In the genomic region with DNA sequence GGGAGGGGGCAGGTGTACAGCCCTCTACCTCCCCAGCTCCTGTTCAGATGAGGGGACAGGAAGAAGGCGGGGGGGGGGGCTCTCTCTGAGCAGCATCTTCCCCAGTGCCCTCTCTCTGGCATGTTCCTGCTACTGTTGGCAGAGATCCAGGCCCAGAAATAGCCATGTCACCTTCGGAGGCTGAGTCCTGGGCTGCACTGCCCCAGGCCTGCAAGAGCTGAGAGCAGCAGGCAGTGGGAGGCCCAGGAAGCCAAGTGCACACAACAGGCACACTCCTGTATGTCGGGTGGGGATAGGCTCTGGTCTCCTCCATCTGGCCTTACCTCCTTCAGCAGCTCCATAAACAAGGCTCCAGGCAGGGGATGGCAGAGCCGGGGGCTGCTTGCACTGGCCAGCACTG, we compare ENCODE assay signal across 8 mouse cellular contexts. TPM values are rescaled to one million over a fixed set of nuclear protein-coding genes. Genes with fewer than 3 reads are reported as not detected.
DNase-seq lines count a peak whose midpoint lies in the region; ATAC-seq and TF ChIP-seq lines count a peak whose summit lies in the region.

No protein-coding gene starts in this region.

- H3K4me2 ChIP-seq in lung, embryonic 14.5 days = no peak overlapping the region
- H3K4me2 ChIP-seq in forebrain, embryonic 14.5 days (ENCODE audit: low read length) = no peak overlapping the region
- no peak overlapping the region for H3K4me2 ChIP-seq in hindbrain, embryonic 16.5 days (ENCODE audit: low read length)
- H3K4me2 ChIP-seq in neural tube, embryonic 15.5 days = no peak overlapping the region

- TF ChIP-seq CTCF in lung, embryonic 14.5 days (IDR thresholded peaks at IDR 0.05; ENCODE audit: low read depth) = no peak
- TF ChIP-seq CTCF in lung, adult 2 months (IDR thresholded peaks at IDR 0.05; ENCODE audit: insufficient read depth, low read length) = no peak

- WGBS in lung, embryonic 14.5 days = 33% methylated on average over 4 of the region's 4 CpGs
- 43% methylated on average over 4 of the region's 4 CpGs for WGBS in lung, adult 2 months
- WGBS in forebrain, embryonic 14.5 days = 39% methylated on average over 4 of the region's 4 CpGs
- WGBS in hindbrain, embryonic 16.5 days = 39% methylated on average over 4 of the region's 4 CpGs
- WGBS in neural tube, embryonic 15.5 days = 46% methylated on average over 4 of the region's 4 CpGs

- H3K27me3 ChIP-seq in lung, embryonic 14.5 days (ENCODE audit: insufficient read depth, low read length) = no peaks in the 10 kb centered on the region
- H3K27me3 ChIP-seq in forebrain, embryonic 14.5 days (replicated peaks; ENCODE audit: control insufficient read depth, insufficient read depth, low read length) = no peaks in the 10 kb centered on the region
- H3K27me3 ChIP-seq in hindbrain, embryonic 16.5 days (replicated peaks; ENCODE audit: control insufficient read depth, insufficient read depth, low read length) = no peaks in the 10 kb centered on the region
- H3K27me3 ChIP-seq in neural tube, embryonic 15.5 days (replicated peaks) = peaks cover 10% of the 10 kb centered on the region; the same call in 1 of the 2 replicates

- no peak for DNase-seq in lung, embryonic 14.5 days
- no peak for DNase-seq in lung, adult 2 months
- DNase-seq in forebrain, embryonic 14.5 days (ENCODE audit: low spot score) = no peak
- DNase-seq in right cerebral cortex, postnatal 10 days (ENCODE audit: low spot score in 2 of 2) = no peak
- no peak for DNase-seq in gastrocnemius, adult 8-10 months (ENCODE audit: low spot score in 2 of 2)
- no peak for DNase-seq in lung, postnatal 25 days (ENCODE audit: low spot score)

- H3K9me3 ChIP-seq in lung, embryonic 14.5 days (ENCODE audit: low read depth, low read length) = no peaks in the 10 kb centered on the region
- H3K9me3 ChIP-seq in forebrain, embryonic 14.5 days (replicated peaks; ENCODE audit: control insufficient read depth, low read length) = no peaks in the 10 kb centered on the region
- no peaks in the 10 kb centered on the region for H3K9me3 ChIP-seq in hindbrain, embryonic 16.5 days (ENCODE audit: control insufficient read depth, low read length)
- no peaks in the 10 kb centered on the region for H3K9me3 ChIP-seq in neural tube, embryonic 15.5 days (replicated peaks)

- H3K4me3 ChIP-seq in lung, embryonic 14.5 days (ENCODE audit: low read depth, low read length) = no peak overlapping the region
- H3K4me3 ChIP-seq in lung, adult 2 months (replicated peaks; ENCODE audit: extremely low read depth, low read depth, low read length) = no peak overlapping the region
- no peak overlapping the region for H3K4me3 ChIP-seq in forebrain, embryonic 14.5 days (ENCODE audit: low read depth, low read length)
- no peak overlapping the region for H3K4me3 ChIP-seq in hindbrain, embryonic 16.5 days (ENCODE audit: low read length)
- H3K4me3 ChIP-seq in neural tube, embryonic 15.5 days (replicated peaks) = no peak overlapping the region

- no peak for TF ChIP-seq POLR2A in lung, adult 2 months (IDR thresholded peaks at IDR 0.05; ENCODE audit: borderline replicate concordance, extremely low read depth, low read depth, low read length)

- peak; percentile 63; the same call in 1 of the 2 replicates for ATAC-seq in lung, embryonic 14.5 days (ENCODE audit: insufficient read depth)
- ATAC-seq in forebrain, embryonic 14.5 days = peak; percentile 71
- ATAC-seq in hindbrain, embryonic 16.5 days = peak; percentile 53; the same call in 1 of the 2 replicates
- no peak for ATAC-seq in neural tube, embryonic 15.5 days (ENCODE audit: low FRiP score)

- H3K4me1 ChIP-seq in lung, embryonic 14.5 days (ENCODE audit: insufficient read depth) = peaks cover 5% of the 10 kb centered on the region; the same call in 1 of the 2 replicates
- 0 out of 2 replicates have a peak, but pooled peaks cover 8% of the 10 kb centered on the region for H3K4me1 ChIP-seq in lung, adult 2 months (ENCODE audit: control insufficient read depth, insufficient read depth, low read length)
- H3K4me1 ChIP-seq in forebrain, embryonic 14.5 days (ENCODE audit: control insufficient read depth, insufficient read depth, low read length) = peaks cover 12% of the 10 kb centered on the region
- peaks cover 12% of the 10 kb centered on the region for H3K4me1 ChIP-seq in hindbrain, embryonic 16.5 days (ENCODE audit: control insufficient read depth, insufficient read depth, low read depth, low read length)
- peaks cover 26% of the 10 kb centered on the region for H3K4me1 ChIP-seq in neural tube, embryonic 15.5 days

- H3K9ac ChIP-seq in lung, embryonic 14.5 days = no peak overlapping the region; the same call in 1 of the 2 replicates
- no peak overlapping the region for H3K9ac ChIP-seq in forebrain, embryonic 14.5 days (ENCODE audit: low read length)
- H3K9ac ChIP-seq in hindbrain, embryonic 16.5 days (ENCODE audit: low read depth, low read length) = peak overlapping the region; percentile 35; the same call in 1 of the 2 replicates
- no peak overlapping the region for H3K9ac ChIP-seq in neural tube, embryonic 15.5 days (replicated peaks)

- H3K27ac ChIP-seq in lung, embryonic 14.5 days (ENCODE audit: low read depth) = peak overlapping the region; percentile 15; the same call in 1 of the 2 replicates
- H3K27ac ChIP-seq in forebrain, embryonic 14.5 days (ENCODE audit: low read depth, low read length) = peak overlapping the region; percentile 79
- peak overlapping the region; percentile 4 for H3K27ac ChIP-seq in hindbrain, embryonic 16.5 days (ENCODE audit: low read depth, low read length)
- 0 out of 2 replicates have a peak overlapping the region, but pooled peaks have one; percentile 10 for H3K27ac ChIP-seq in neural tube, embryonic 15.5 days (replicated peaks)

- no peaks in the 10 kb centered on the region for H3K36me3 ChIP-seq in lung, embryonic 14.5 days (ENCODE audit: insufficient read depth)
- no peaks in the 10 kb centered on the region for H3K36me3 ChIP-seq in forebrain, embryonic 14.5 days (ENCODE audit: control insufficient read depth, insufficient read depth, low read length)
- no peaks in the 10 kb centered on the region for H3K36me3 ChIP-seq in hindbrain, embryonic 16.5 days (ENCODE audit: control insufficient read depth, insufficient read depth, low read length)
- H3K36me3 ChIP-seq in neural tube, embryonic 15.5 days = no peaks in the 10 kb centered on the region

RNA-seq across cellular contexts. Expression of a gene that starts 16.7 kb away (rescaled TPM):
- polyA plus RNA-seq in lung, embryonic 14.5 days (2014; fragmentation: Nextera tagmentation; extraction: Ambion mirVana) = 1.4 and 2.0 TPM in 2 replicates
- 0.29 and 0.40 TPM in 2 replicates for polyA plus RNA-seq in lung, adult 2 months (2012; rRNA removed)
- 9.5 and 12.2 TPM in 2 replicates for polyA plus RNA-seq in forebrain, embryonic 14.5 days (2014; fragmentation: Nextera tagmentation; extraction: Ambion mirVana)
- 8.8 and 11.3 TPM in 2 replicates for polyA plus RNA-seq in hindbrain, embryonic 16.5 days (2015; fragmentation: Nextera tagmentation; extraction: Ambion mirVana)
- polyA plus RNA-seq in neural tube, embryonic 15.5 days (2015; fragmentation: Nextera tagmentation; extraction: Ambion mirVana) = 10.5 and 10.9 TPM in 2 replicates
- total RNA-seq in gastrocnemius, adult 8-10 months (2022) = 1 to 10 TPM in 3 of 4 experiments, under 1 TPM in 1; 0.83 to 2.9 (median 1.7) TPM

Comparison
In these comparisons a context has a peak if more than half of its experiments do, and no peak if none do; other contexts are left out.
1. H3K27ac ChIP-seq: peak in every context shown above with its lines; median percentile 79 in forebrain, embryonic 14.5 days; 15 in lung, embryonic 14.5 days; 10 in neural tube, embryonic 15.5 days; 4 in hindbrain, embryonic 16.5 days.